In genomic region chr9:62263652-62264051, GRCm38 (mm10) we compare ENCODE assay signal across 32 mouse cellular contexts. TPM values are rescaled to one million over a fixed set of nuclear protein-coding genes. Genes with fewer than 3 reads are reported as not detected.
DNase-seq lines count a peak whose midpoint lies in the region; TF ChIP-seq lines count a peak whose summit lies in the region.
"Had no signal": no experiment of that assay in that cellular context is flagged by ENCODE, and none has a peak within 500 bp of the region (broad histone marks: within the 10 kb centered on the region; RNA-seq: fewer than 3 reads in every experiment).

No protein-coding gene starts in this region.

- no peaks in the 10 kb centered on the region for H3K36me3 ChIP-seq in ES-Bruce4 (ENCODE audit: control insufficient read depth, insufficient read depth, low read length, poor library complexity, severe bottlenecking)
- H3K36me3 ChIP-seq in kidney, adult 2 months (ENCODE audit: control insufficient read depth, insufficient read depth, low read length) = no peaks in the 10 kb centered on the region
- H3K36me3 ChIP-seq: embryonic facial prominence, embryonic 13.5 days; forebrain, embryonic 12.5 days; forebrain, embryonic 15.5 days; heart, embryonic 10.5 days; heart, embryonic 13.5 days; hindbrain, embryonic 12.5 days; hindbrain, embryonic 15.5 days had no signal

- no peak overlapping the region for H3K4me3 ChIP-seq in ES-Bruce4 (ENCODE audit: low read depth, low read length)
- no peak overlapping the region for H3K4me3 ChIP-seq in kidney, adult 2 months (ENCODE audit: insufficient read depth, low read depth, low read length)
- H3K4me3 ChIP-seq: embryonic facial prominence, embryonic 13.5 days; erythroblast, embryonic 14.5 days; forebrain, embryonic 12.5 days; forebrain, embryonic 15.5 days; heart, adult 2 months; heart, embryonic 10.5 days; heart, embryonic 13.5 days; hindbrain, embryonic 12.5 days; hindbrain, embryonic 15.5 days had no signal

- peak; percentile 91 for DNase-seq in heart, adult 11 months
- no peak for DNase-seq in heart, postnatal 10 days
- DNase-seq in R1 (ENCODE audit: low read depth, low spot score) = peak; percentile 51
- no peak for DNase-seq in kidney, adult 2 months
- DNase-seq in layer of hippocampus, postnatal 14 days (ENCODE audit: low spot score in 2 of 2) = no peak
- DNase-seq: adrenal gland, adult 8-10 months; cerebellum, adult 11 months; cerebellum, adult 2 months; cerebellum, adult 9-11 months; cerebellum, postnatal 25 days; gastrocnemius, postnatal 25 days; heart, adult 2 months had no signal

- H3K9ac ChIP-seq in ES-Bruce4 (ENCODE audit: low read depth, poor library complexity, severe bottlenecking) = no peak overlapping the region
- H3K9ac ChIP-seq: embryonic facial prominence, embryonic 13.5 days; forebrain, embryonic 12.5 days; forebrain, embryonic 15.5 days; heart, embryonic 13.5 days; hindbrain, embryonic 12.5 days; hindbrain, embryonic 15.5 days had no signal

- intact Hi-C loops in heart, postnatal 10 days (cut with DNase I) = no loop called here

- no peak overlapping the region for H3K27ac ChIP-seq in ES-Bruce4 (ENCODE audit: insufficient read depth, low read length)
- no peak overlapping the region for H3K27ac ChIP-seq in kidney, adult 2 months (ENCODE audit: insufficient read depth, low read depth, low read length)
- H3K27ac ChIP-seq: embryonic facial prominence, embryonic 13.5 days; forebrain, embryonic 12.5 days; forebrain, embryonic 15.5 days; heart, adult 2 months; heart, embryonic 10.5 days; heart, embryonic 13.5 days; hindbrain, embryonic 12.5 days; hindbrain, embryonic 15.5 days had no signal

- no peaks in the 10 kb centered on the region for H3K27me3 ChIP-seq in ES-Bruce4 (ENCODE audit: control insufficient read depth, insufficient read depth, low read length, poor library complexity, severe bottlenecking)
- H3K27me3 ChIP-seq in kidney, adult 2 months (replicated peaks; ENCODE audit: control insufficient read depth, insufficient read depth, low read length) = no peaks in the 10 kb centered on the region
- H3K27me3 ChIP-seq: embryonic facial prominence, embryonic 13.5 days; forebrain, embryonic 12.5 days; forebrain, embryonic 15.5 days; heart, embryonic 13.5 days; hindbrain, embryonic 12.5 days; hindbrain, embryonic 15.5 days had no signal

- H3K4me1 ChIP-seq in ES-Bruce4 (ENCODE audit: control insufficient read depth, insufficient read depth, low read length) = no peaks in the 10 kb centered on the region
- H3K4me1 ChIP-seq in kidney, adult 2 months (ENCODE audit: control insufficient read depth, insufficient read depth, low read length) = no peaks in the 10 kb centered on the region
- H3K4me1 ChIP-seq: embryonic facial prominence, embryonic 13.5 days; forebrain, embryonic 12.5 days; forebrain, embryonic 15.5 days; hindbrain, embryonic 12.5 days; hindbrain, embryonic 15.5 days had no signal

- no peak for TF ChIP-seq CTCF in ES-Bruce4 (IDR thresholded peaks at IDR 0.05; ENCODE audit: low read depth, low read length)
- TF ChIP-seq CTCF in kidney, adult 2 months (conservative IDR thresholded peaks at IDR 0.05; ENCODE audit: insufficient read depth, insufficient read length, low read depth, low read length) = no peak

- WGBS in kidney, adult 2 months = 63% methylated on average over 5 of the region's 5 CpGs

- TF ChIP-seq POLR2A in ES-Bruce4 (IDR thresholded peaks at IDR 0.05; ENCODE audit: insufficient read depth, low read length) = no peak
- TF ChIP-seq POLR2A in kidney, adult 2 months (IDR thresholded peaks at IDR 0.05; ENCODE audit: low read depth, low read length) = no peak

- TF ChIP-seq EP300 in ES-Bruce4 (IDR thresholded peaks at IDR 0.05; ENCODE audit: insufficient read depth, low read depth, low read length) = peak; percentile 69; the same call in 1 of the 2 replicates

- H3K9me3 ChIP-seq in ES-Bruce4 (replicated peaks; ENCODE audit: control insufficient read depth, insufficient read depth, low read length, poor library complexity, severe bottlenecking) = no peaks in the 10 kb centered on the region
- H3K9me3 ChIP-seq: embryonic facial prominence, embryonic 13.5 days; forebrain, embryonic 12.5 days; forebrain, embryonic 15.5 days; heart, embryonic 10.5 days; hindbrain, embryonic 12.5 days; hindbrain, embryonic 15.5 days had no signal

RNA-seq across cellular contexts. Expression of gene Spesp1, which starts 18.4 kb away (rescaled TPM):
- not detected for total RNA-seq in heart, postnatal 10 days (2021)
- not detected in 2 replicates for polyA plus RNA-seq in ES-Bruce4 (2011; ENCODE audit: insufficient read depth, insufficient read length, low read depth, missing spikeins)
- polyA plus RNA-seq in kidney, adult 2 months (2012; rRNA removed) = 0.08 TPM in 1 of 2 replicates, not detected in the other
- total RNA-seq in layer of hippocampus, postnatal 14 days (2021) = under 1 TPM in 1 of 2 experiments, not detected in 1; 0.09 TPM
- total RNA-seq: adrenal gland, adult 8-10 months; adrenal gland, postnatal 4 days; common myeloid progenitor, adult 5-6 weeks; gastrocnemius, adult 8-10 months; gastrocnemius, postnatal 25 days; heart, adult 2 months; heart, postnatal 25 days; hematopoietic stem cell, adult 5-6 weeks; MEL had no signal
- polyA plus RNA-seq: C2C12; CD4-positive, CD25-positive, alpha-beta regulatory T cell, adult 4 months; cerebellum, adult 2 months; embryonic facial prominence, embryonic 13.5 days; erythroblast, embryonic 14.5 days; forebrain, embryonic 12.5 days; forebrain, embryonic 15.5 days; heart, embryonic 10.5 days; heart, embryonic 13.5 days; heart, embryonic 16.5 days; hindbrain, embryonic 12.5 days; hindbrain, embryonic 15.5 days; intestine, embryonic 14.5 days; intestine, postnatal 0 days had no signal

Comparison
In these comparisons a context has a peak if more than half of its experiments do, and no peak if none do; other contexts are left out.
1. DNase-seq: peak in heart, adult 11 months (single experiment) and R1 (single experiment); none in heart, postnatal 10 days (0 of 2), kidney, adult 2 months (single experiment) and layer of hippocampus, postnatal 14 days (0 of 2).